Mouse (Mus musculus): Measurements from ENCODE around the gene Ttyh3.

The Ttyh3 gene

DNA sequence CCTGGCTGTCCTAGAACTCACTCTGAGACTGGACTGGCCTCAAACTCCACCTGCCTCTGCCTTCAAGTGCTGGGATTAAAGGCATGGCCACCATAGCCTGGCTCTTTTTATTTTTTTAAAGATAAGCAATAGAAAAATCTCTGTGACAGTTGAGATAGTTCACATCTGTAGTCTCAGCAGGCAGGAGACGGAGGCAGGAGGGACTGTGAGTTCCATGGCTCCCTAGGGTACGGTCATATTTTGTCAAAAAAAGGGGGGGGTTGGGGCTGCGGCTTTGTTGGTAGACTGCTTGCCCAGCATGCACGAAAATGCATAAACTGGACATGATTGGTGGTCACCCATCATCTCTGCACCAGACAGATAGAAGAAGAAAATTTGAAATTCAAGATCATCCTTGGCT lies 77.6 kb downstream of the Ttyh3 start:
- no peak for DNase-seq
